In genomic region chr7:24087485-24088125, GRCm38 (mm10) we compare ENCODE assay signal across 30 mouse cellular contexts. TPM values are rescaled to one million over a fixed set of nuclear protein-coding genes. Genes with fewer than 3 reads are reported as not detected.
A peak's percentile ranks its signal among the peaks of the same experiment; 100 is the strongest.
DNase-seq lines count a peak whose midpoint lies in the region; ATAC-seq and TF ChIP-seq lines count a peak whose summit lies in the region.
"Had no signal": no experiment of that assay in that cellular context is flagged by ENCODE, and none has a peak within 500 bp of the region (broad histone marks: within the 10 kb centered on the region; RNA-seq: fewer than 3 reads in every experiment).

No protein-coding gene starts in this region.

- TF ChIP-seq CTCF in liver, postnatal 0 days (IDR thresholded peaks at IDR 0.05; ENCODE audit: low read depth): no peak

- H3K9me3 ChIP-seq in liver, postnatal 0 days (ENCODE audit: low read length): no peaks in the 10 kb centered on the region
- peaks cover 9% of the 10 kb centered on the region for H3K9me3 ChIP-seq in forebrain, embryonic 16.5 days (ENCODE audit: control insufficient read depth, low read length)

- ATAC-seq in liver, postnatal 0 days: no peak
- no peak for ATAC-seq in forebrain, embryonic 16.5 days
- ATAC-seq: CD4-positive, CD25-positive, alpha-beta regulatory T cell, adult 4 months; forebrain, embryonic 13.5 days; forebrain, postnatal 0 days; hindbrain, postnatal 0 days; inflammation-experienced regulatory T-cells, adult 6 months had no signal

- no peak for TF ChIP-seq EP300 in liver, postnatal 0 days (IDR thresholded peaks at IDR 0.05; ENCODE audit: low read depth)

- H3K36me3 ChIP-seq in liver, postnatal 0 days (replicated peaks; ENCODE audit: insufficient read depth, low read length): peaks cover 8% of the 10 kb centered on the region; the same call in 1 of the 2 replicates
- H3K36me3 ChIP-seq in forebrain, embryonic 16.5 days (ENCODE audit: control insufficient read depth, insufficient read depth): peaks cover 19% of the 10 kb centered on the region; the same call in 1 of the 2 replicates

- no peak overlapping the region for H3K9ac ChIP-seq in liver, postnatal 0 days (replicated peaks)
- no peak overlapping the region for H3K9ac ChIP-seq in forebrain, embryonic 16.5 days (replicated peaks; ENCODE audit: low read depth, low read length)
- H3K9ac ChIP-seq: forebrain, embryonic 13.5 days; forebrain, postnatal 0 days; heart, embryonic 13.5 days; hindbrain, embryonic 14.5 days had no signal

- no peaks in the 10 kb centered on the region for H3K27me3 ChIP-seq in liver, postnatal 0 days (ENCODE audit: insufficient read depth, low read length)
- no peaks in the 10 kb centered on the region for H3K27me3 ChIP-seq in forebrain, embryonic 16.5 days (replicated peaks; ENCODE audit: control insufficient read depth, insufficient read depth, low read length)
- H3K27me3 ChIP-seq: forebrain, embryonic 13.5 days; heart, embryonic 13.5 days had no signal

- peak; percentile 5 for DNase-seq in liver, postnatal 0 days
- DNase-seq in liver (no peak), ES-CJ7 (ENCODE audit: low read depth, low spot score) (peak; percentile 83), ZHBTc4 (ENCODE audit: low read depth, low spot score) (peak; percentile 85)
- no peak for DNase-seq in c-Kit-positive CD71-positive TER-119-positive erythroid progenitor cells, embryonic 14.5 days (ENCODE audit: low spot score)
- DNase-seq: adrenal gland, adult 2 months; adrenal gland, postnatal 14 days; cerebellum, adult 11-12 months; cerebellum, adult 8-10 months; cerebellum, postnatal 14 days; forebrain, postnatal 0 days; gastrocnemius, adult 2 months; gastrocnemius, postnatal 14 days; heart, adult 18-20 months; heart, postnatal 14 days; heart, postnatal 4 days; kidney, adult 11 months had no signal

- no peak overlapping the region for H3K4me3 ChIP-seq in liver, postnatal 0 days (ENCODE audit: low read depth, low read length)
- no peak overlapping the region for H3K4me3 ChIP-seq in forebrain, embryonic 16.5 days (replicated peaks; ENCODE audit: low read length)
- H3K4me3 ChIP-seq: forebrain, embryonic 10.5 days; forebrain, embryonic 13.5 days; gastrocnemius, adult 2 months; heart, embryonic 13.5 days had no signal

- peaks cover 10% of the 10 kb centered on the region for H3K4me1 ChIP-seq in liver, postnatal 0 days (ENCODE audit: insufficient read depth)
- peaks cover 17% of the 10 kb centered on the region for H3K4me1 ChIP-seq in forebrain, embryonic 16.5 days (replicated peaks; ENCODE audit: control insufficient read depth, insufficient read depth, low read length)

- no peak overlapping the region for H3K27ac ChIP-seq in liver, postnatal 0 days (ENCODE audit: low read depth)
- H3K27ac ChIP-seq in forebrain, embryonic 16.5 days (ENCODE audit: low read length): no peak overlapping the region
- H3K27ac ChIP-seq: forebrain, embryonic 10.5 days; forebrain, embryonic 13.5 days; gastrocnemius, adult 2 months; heart, embryonic 13.5 days; hindbrain, embryonic 14.5 days; hindbrain, postnatal 0 days had no signal

- WGBS in liver, postnatal 0 days (ENCODE audit: insufficient replicate concordance): 92% methylated on average over 12 of the region's 12 CpGs
- 97% methylated on average over 12 of the region's 12 CpGs for WGBS in forebrain, embryonic 16.5 days

- H3K4me2 ChIP-seq in liver, postnatal 0 days (ENCODE audit: low read depth, low read length): no peak overlapping the region
- H3K4me2 ChIP-seq in forebrain, embryonic 16.5 days (ENCODE audit: low read length): no peak overlapping the region
- H3K4me2 ChIP-seq: forebrain, embryonic 13.5 days; heart, embryonic 13.5 days; hindbrain, embryonic 14.5 days had no signal

RNA-seq across cellular contexts. Expression of gene Zfp180, which starts 5.9 kb away (rescaled TPM):
- 3.2 and 4.0 TPM in 2 replicates for polyA plus RNA-seq in liver, postnatal 0 days (2015; fragmentation: Nextera tagmentation; extraction: Ambion mirVana)
- polyA plus RNA-seq in forebrain, embryonic 16.5 days (2015; fragmentation: Nextera tagmentation; extraction: Ambion mirVana): 44.0 and 46.7 TPM in 2 replicates

RNA-seq across cellular contexts. Expression of gene Zfp112, which starts 24.5 kb away (rescaled TPM):
- polyA plus RNA-seq in liver, postnatal 0 days (2015; fragmentation: Nextera tagmentation; extraction: Ambion mirVana): 0.76 and 0.86 TPM in 2 replicates
- 10.5 and 12.7 TPM in 2 replicates for polyA plus RNA-seq in forebrain, embryonic 16.5 days (2015; fragmentation: Nextera tagmentation; extraction: Ambion mirVana)

RNA-seq across cellular contexts. Expression of gene Vmn1r183, which starts 34.6 kb away (rescaled TPM):
- not detected in 2 replicates for polyA plus RNA-seq in liver, postnatal 0 days (2015; fragmentation: Nextera tagmentation; extraction: Ambion mirVana)
- not detected in 2 replicates for polyA plus RNA-seq in forebrain, embryonic 16.5 days (2015; fragmentation: Nextera tagmentation; extraction: Ambion mirVana)
- polyA plus RNA-seq: adrenal gland, adult 2 months; C2C12; embryonic facial prominence, embryonic 11.5 days; embryonic facial prominence, embryonic 14.5 days; forebrain, embryonic 10.5 days; forebrain, embryonic 13.5 days; forebrain, postnatal 0 days; frontal cortex, adult 2 months; heart, embryonic 13.5 days; hindbrain, embryonic 11.5 days; hindbrain, embryonic 14.5 days; hindbrain, postnatal 0 days had no signal

RNA-seq across cellular contexts. Expression of gene Zfp235, which starts 46.4 kb away (rescaled TPM):
- polyA plus RNA-seq in liver, postnatal 0 days (2015; fragmentation: Nextera tagmentation; extraction: Ambion mirVana): 2.8 and 3.3 TPM in 2 replicates
- 26.9 and 31.5 TPM in 2 replicates for polyA plus RNA-seq in forebrain, embryonic 16.5 days (2015; fragmentation: Nextera tagmentation; extraction: Ambion mirVana)

Comparison
In these comparisons a context has a peak if more than half of its experiments do, and no peak if none do; other contexts are left out.
1. DNase-seq: peak in liver, postnatal 0 days (single experiment), ES-CJ7 (single experiment) and ZHBTc4 (single experiment); none in liver (single experiment) and c-Kit-positive CD71-positive TER-119-positive erythroid progenitor cells, embryonic 14.5 days (single experiment).